Mouse (Mus musculus) ovary, adult 18-20 months (tissue): ENCODE measurements around the gene Rrp36.

Source experiments
- DNase-seq: peaks from one replicate; pipeline ENCODE4 v3.0.0; 2022; ENCODE audit warnings: low spot score, mixed read lengths

The Rrp36 gene

GRCm38 (mm10) chr17:46673850-46674529 lies at the start of gene Rrp36:
Gene Rrp36, minus strand, starts transcription at chr17:46674352.
- peak; percentile 85 for DNase-seq

GRCm38 (mm10) chr17:46721077-46721476 lies 46.9 kb upstream of the Rrp36 start:
- no peak for DNase-seq

- DNase-seq: no peak
These were observed 40.8 kb upstream of the Rrp36 start for GRCm38 (mm10) chr17:46714756-46715481.

- no peak for DNase-seq
These were observed 39.7 kb upstream of the Rrp36 start for GRCm38 (mm10) chr17:46713849-46714248.

- no peak for DNase-seq
These were observed 38.3 kb upstream of the Rrp36 start for GRCm38 (mm10) chr17:46712442-46712841.

- no peak for DNase-seq
These were observed 37.6 kb upstream of the Rrp36 start for GRCm38 (mm10) chr17:46711612-46712271.

- peak; percentile 84 for DNase-seq
These were observed 36.9 kb upstream of the Rrp36 start, which contains the start of gene Pex6 for GRCm38 (mm10) chr17:46710959-46711597. Gene Pex6, plus strand, starts transcription at chr17:46711463.

- no peak for DNase-seq
These were observed 32.4 kb upstream of the Rrp36 start for GRCm38 (mm10) chr17:46706375-46707089.

- peak; percentile 95 for DNase-seq
These were observed 31.0 kb upstream of the Rrp36 start, which contains the start of gene Ppp2r5d for GRCm38 (mm10) chr17:46704887-46705835. Gene Ppp2r5d, minus strand, starts transcription at chr17:46705111.

- DNase-seq: no peak
These were observed 30.1 kb upstream of the Rrp36 start for GRCm38 (mm10) chr17:46703971-46704886.

GRCm38 (mm10) chr17:46702506-46702905 lies 28.4 kb upstream of the Rrp36 start:
- no peak for DNase-seq

GRCm38 (mm10) chr17:46702100-46702499 lies 27.9 kb upstream of the Rrp36 start:
- DNase-seq: no peak

GRCm38 (mm10) chr17:46701489-46701888 lies 27.3 kb upstream of the Rrp36 start:
- DNase-seq: no peak

- no peak for DNase-seq
These were observed 25.8 kb upstream of the Rrp36 start for GRCm38 (mm10) chr17:46699912-46700311.

- no peak for DNase-seq
These were observed 25.1 kb upstream of the Rrp36 start for GRCm38 (mm10) chr17:46699245-46699644.

GRCm38 (mm10) chr17:46698515-46698914 lies 24.4 kb upstream of the Rrp36 start:
- no peak for DNase-seq

- DNase-seq: no peak
These were observed 20.4 kb upstream of the Rrp36 start for GRCm38 (mm10) chr17:46694517-46695063.

- no peak for DNase-seq
These were observed 17.2 kb upstream of the Rrp36 start for GRCm38 (mm10) chr17:46691390-46691789.

GRCm38 (mm10) chr17:46690665-46691064 lies 16.5 kb upstream of the Rrp36 start:
- no peak for DNase-seq
